Mouse (Mus musculus) ES-Bruce4 (cell line): ENCODE data around the gene Lrp1.

Experiments used
- CTCF ChIP-seq: IDR thresholded peaks from one replicate; pipeline ENCODE4 v1.8.1; 2011; ENCODE audit warnings: low read depth, low read length
- EP300 ChIP-seq: IDR thresholded peaks from 2 replicates; pipeline ENCODE4 v1.6.1; 2011; ENCODE audit warnings: low read depth, low read length; ENCODE audit not compliant: insufficient read depth
- POLR2A ChIP-seq: IDR thresholded peaks from one replicate; pipeline ENCODE4 v1.8.1; 2011; ENCODE audit warnings: low read length; ENCODE audit not compliant: insufficient read depth

DNA sequence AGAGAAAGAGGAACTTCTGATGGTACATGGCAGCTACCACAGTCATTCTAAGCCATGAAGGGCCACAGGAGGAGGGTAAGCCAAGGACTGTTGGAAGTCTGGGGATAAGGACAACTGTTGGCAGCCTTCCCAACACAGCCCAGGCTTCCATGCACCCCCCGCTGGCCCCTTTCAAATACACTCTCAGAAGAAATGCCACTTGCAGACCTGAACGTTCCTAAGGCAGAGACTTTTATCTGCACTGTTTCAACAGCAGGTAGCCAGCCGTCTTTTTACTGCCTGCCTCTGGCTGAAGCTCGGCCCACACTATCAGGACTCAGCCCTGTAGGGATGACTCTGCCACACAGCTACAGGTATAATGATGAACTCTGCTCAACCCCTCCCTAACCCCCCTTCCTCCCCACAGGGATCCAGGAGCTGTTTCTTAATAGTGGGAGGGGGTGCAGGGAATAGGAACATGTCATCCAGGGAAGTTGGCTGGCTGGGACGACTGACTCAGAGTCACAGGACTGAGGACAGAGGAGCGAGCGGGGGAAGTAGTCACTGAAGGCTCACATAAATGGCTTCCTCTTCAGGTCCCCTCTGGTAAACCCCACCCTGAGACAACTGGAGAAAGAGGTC lies 24.5 kb downstream of the Lrp1 start:
- TF ChIP-seq EP300 (no peak), POLR2A (no peak), CTCF (no peak)
